Mouse (Mus musculus): Measurements from ENCODE around the gene Mrpl39. TPM values are rescaled to one million over a fixed set of nuclear protein-coding genes. Genes with fewer than 3 reads are reported as not detected.

The Mrpl39 gene
- polyA plus RNA-seq, 1 experiment from 2014 or later: 46.7 TPM

- Histone ChIP-seq H3K27me3 (no peaks in the 10 kb centered on the region), H3K9me3 (no peaks in the 10 kb centered on the region), H3K9ac (no peak overlapping the region), H3K4me2 (no peak overlapping the region), H3K4me1 (no peaks in the 10 kb centered on the region), H3K36me3 (peaks cover 54% of the 10 kb centered on the region), H3K27ac (no peak overlapping the region), H3K4me3 (no peak overlapping the region)
- ATAC-seq (ENCODE audit: borderline replicate concordance, extremely low read depth, low FRiP score, low TSS enrichment): no peak
- WGBS: 87% methylated on average over 2 of the region's 2 CpGs
Measured at GRCm38 (mm10) chr16:84720670-84721069, 14.9 kb downstream of the Mrpl39 start.

- 92% methylated on average over 4 of the region's 4 CpGs for WGBS
- no peak overlapping the region for H3K9ac ChIP-seq
- no peak for ATAC-seq (ENCODE audit: borderline replicate concordance, extremely low read depth, low FRiP score, low TSS enrichment)
- H3K4me1 ChIP-seq: no peaks in the 10 kb centered on the region
- no peaks in the 10 kb centered on the region for H3K27me3 ChIP-seq
- H3K27ac ChIP-seq: no peak overlapping the region
- H3K9me3 ChIP-seq: no peaks in the 10 kb centered on the region
- no peak overlapping the region for H3K4me3 ChIP-seq
- H3K4me2 ChIP-seq: no peak overlapping the region
- peaks cover 33% of the 10 kb centered on the region for H3K36me3 ChIP-seq
Measured at GRCm38 (mm10) chr16:84718250-84718649, 17.3 kb downstream of the Mrpl39 start.

GRCm38 (mm10) chr16:84717618-84718248 lies 17.8 kb downstream of the Mrpl39 start:
- Histone ChIP-seq H3K9ac (no peak overlapping the region), H3K9me3 (no peaks in the 10 kb centered on the region), H3K4me1 (no peaks in the 10 kb centered on the region), H3K4me3 (no peak overlapping the region), H3K27ac (no peak overlapping the region), H3K4me2 (no peak overlapping the region), H3K36me3 (peaks cover 28% of the 10 kb centered on the region), H3K27me3 (no peaks in the 10 kb centered on the region)
- no peak for ATAC-seq (ENCODE audit: borderline replicate concordance, extremely low read depth, low FRiP score, low TSS enrichment)
- WGBS: 93% methylated on average over 10 of the region's 10 CpGs

GRCm38 (mm10) chr16:84716724-84717617 lies 18.6 kb downstream of the Mrpl39 start:
- no peak overlapping the region for H3K4me3 ChIP-seq
- no peak overlapping the region for H3K9ac ChIP-seq
- no peaks in the 10 kb centered on the region for H3K4me1 ChIP-seq
- no peak overlapping the region for H3K27ac ChIP-seq
- H3K9me3 ChIP-seq: no peaks in the 10 kb centered on the region
- ATAC-seq (ENCODE audit: borderline replicate concordance, extremely low read depth, low FRiP score, low TSS enrichment): no peak
- WGBS: 84% methylated on average over 13 of the region's 13 CpGs
- H3K4me2 ChIP-seq: no peak overlapping the region
- H3K27me3 ChIP-seq: no peaks in the 10 kb centered on the region
- peaks cover 20% of the 10 kb centered on the region for H3K36me3 ChIP-seq

GRCm38 (mm10) chr16:84716197-84716596 lies 19.3 kb downstream of the Mrpl39 start:
- Histone ChIP-seq H3K27ac (no peak overlapping the region), H3K4me1 (no peaks in the 10 kb centered on the region), H3K9ac (no peak overlapping the region), H3K4me3 (no peak overlapping the region), H3K9me3 (no peaks in the 10 kb centered on the region), H3K4me2 (no peak overlapping the region), H3K27me3 (no peaks in the 10 kb centered on the region), H3K36me3 (peaks cover 12% of the 10 kb centered on the region)
- 83% methylated on average over 7 of the region's 7 CpGs for WGBS
- ATAC-seq (ENCODE audit: borderline replicate concordance, extremely low read depth, low FRiP score, low TSS enrichment): no peak

GRCm38 (mm10) chr16:84714978-84715377 lies 20.6 kb downstream of the Mrpl39 start:
- Histone ChIP-seq H3K9ac (no peak overlapping the region), H3K9me3 (no peaks in the 10 kb centered on the region), H3K4me1 (no peaks in the 10 kb centered on the region), H3K4me2 (no peak overlapping the region), H3K27ac (no peak overlapping the region), H3K36me3 (peaks cover 4% of the 10 kb centered on the region; the same call in 1 of the 2 replicates), H3K27me3 (no peaks in the 10 kb centered on the region), H3K4me3 (no peak overlapping the region)
- no peak for ATAC-seq (ENCODE audit: borderline replicate concordance, extremely low read depth, low FRiP score, low TSS enrichment)
- 92% methylated on average over 6 of the region's 6 CpGs for WGBS

GRCm38 (mm10) chr16:84713926-84714325 lies 21.6 kb downstream of the Mrpl39 start:
- H3K9ac ChIP-seq: no peak overlapping the region
- peaks cover 4% of the 10 kb centered on the region; the same call in 1 of the 2 replicates for H3K36me3 ChIP-seq
- WGBS: 84% methylated on average over 4 of the region's 4 CpGs
- no peaks in the 10 kb centered on the region for H3K27me3 ChIP-seq
- no peaks in the 10 kb centered on the region for H3K9me3 ChIP-seq
- no peak overlapping the region for H3K27ac ChIP-seq
- H3K4me1 ChIP-seq: no peaks in the 10 kb centered on the region
- H3K4me2 ChIP-seq: no peak overlapping the region
- ATAC-seq (ENCODE audit: borderline replicate concordance, extremely low read depth, low FRiP score, low TSS enrichment): no peak
- H3K4me3 ChIP-seq: no peak overlapping the region

GRCm38 (mm10) chr16:84713156-84713555 lies 22.4 kb downstream of the Mrpl39 start:
- Histone ChIP-seq H3K27ac (no peak overlapping the region), H3K4me3 (no peak overlapping the region), H3K4me2 (no peak overlapping the region), H3K36me3 (no peaks in the 10 kb centered on the region), H3K9me3 (no peaks in the 10 kb centered on the region), H3K4me1 (no peaks in the 10 kb centered on the region), H3K9ac (no peak overlapping the region), H3K27me3 (no peaks in the 10 kb centered on the region)
- WGBS: 73% methylated on average over 4 of the region's 4 CpGs
- no peak for ATAC-seq (ENCODE audit: borderline replicate concordance, extremely low read depth, low FRiP score, low TSS enrichment)

GRCm38 (mm10) chr16:84708649-84709048 lies 26.9 kb downstream of the Mrpl39 start:
- Histone ChIP-seq H3K4me2 (no peak overlapping the region), H3K27me3 (peaks cover 18% of the 10 kb centered on the region), H3K4me1 (peaks cover under 1% of the 10 kb centered on the region; the same call in 1 of the 2 replicates), H3K9ac (no peak overlapping the region), H3K4me3 (no peak overlapping the region), H3K36me3 (no peaks in the 10 kb centered on the region), H3K9me3 (no peaks in the 10 kb centered on the region), H3K27ac (no peak overlapping the region)
- no peak for ATAC-seq (ENCODE audit: borderline replicate concordance, extremely low read depth, low FRiP score, low TSS enrichment)
- WGBS: 69% methylated on average over 2 of the region's 2 CpGs

GRCm38 (mm10) chr16:84707802-84708201 lies 27.7 kb downstream of the Mrpl39 start:
- H3K4me3 ChIP-seq: no peak overlapping the region
- no peaks in the 10 kb centered on the region for H3K36me3 ChIP-seq
- ATAC-seq (ENCODE audit: borderline replicate concordance, extremely low read depth, low FRiP score, low TSS enrichment): no peak
- no peak overlapping the region for H3K9ac ChIP-seq
- WGBS: 68% methylated on average over 4 of the region's 4 CpGs
- no peak overlapping the region for H3K27ac ChIP-seq
- no peaks in the 10 kb centered on the region for H3K9me3 ChIP-seq
- no peak overlapping the region for H3K4me2 ChIP-seq
- H3K4me1 ChIP-seq: peaks cover 4% of the 10 kb centered on the region; the same call in 1 of the 2 replicates
- H3K27me3 ChIP-seq: peaks cover 22% of the 10 kb centered on the region

GRCm38 (mm10) chr16:84706571-84706970 lies 29.0 kb downstream of the Mrpl39 start:
- Histone ChIP-seq H3K9me3 (no peaks in the 10 kb centered on the region), H3K27ac (no peak overlapping the region), H3K4me1 (peaks cover 4% of the 10 kb centered on the region; the same call in 1 of the 2 replicates), H3K27me3 (peaks cover 22% of the 10 kb centered on the region), H3K4me3 (no peak overlapping the region), H3K9ac (no peak overlapping the region), H3K36me3 (no peaks in the 10 kb centered on the region), H3K4me2 (no peak overlapping the region)
- 74% methylated on average over 6 of the region's 6 CpGs for WGBS
- ATAC-seq (ENCODE audit: borderline replicate concordance, extremely low read depth, low FRiP score, low TSS enrichment): no peak

- WGBS: 50% methylated on average over 5 of the region's 5 CpGs
- Histone ChIP-seq H3K36me3 (no peaks in the 10 kb centered on the region), H3K27me3 (peaks cover 22% of the 10 kb centered on the region), H3K4me2 (no peak overlapping the region), H3K27ac (no peak overlapping the region), H3K4me3 (no peak overlapping the region), H3K4me1 (peaks cover 4% of the 10 kb centered on the region; the same call in 1 of the 2 replicates), H3K9ac (no peak overlapping the region), H3K9me3 (no peaks in the 10 kb centered on the region)
- no peak for ATAC-seq (ENCODE audit: borderline replicate concordance, extremely low read depth, low FRiP score, low TSS enrichment)
Measured at GRCm38 (mm10) chr16:84705507-84705906, 30.0 kb downstream of the Mrpl39 start.
